Mouse (Mus musculus): Measurements from ENCODE around the gene Tnpo1. TPM values are rescaled to one million over a fixed set of nuclear protein-coding genes. Genes with fewer than 3 reads are reported as not detected.

Tnpo1 gene
- polyA plus RNA-seq, 1 experiment from 2014 or later: 62.1 TPM

- no peak for ATAC-seq (ENCODE audit: borderline replicate concordance, extremely low read depth, low FRiP score, low TSS enrichment)
- no peak overlapping the region for H3K27ac ChIP-seq
- H3K9ac ChIP-seq: no peak overlapping the region
- no peak overlapping the region for H3K4me3 ChIP-seq
- H3K4me1 ChIP-seq: peaks cover 3% of the 10 kb centered on the region; the same call in 1 of the 2 replicates
- no peaks in the 10 kb centered on the region for H3K27me3 ChIP-seq
- no peaks in the 10 kb centered on the region for H3K9me3 ChIP-seq
- H3K36me3 ChIP-seq: no peaks in the 10 kb centered on the region
- no peak overlapping the region for H3K4me2 ChIP-seq
- 71% methylated on average over 7 of the region's 7 CpGs for WGBS
These were observed 25.8 kb upstream of the Tnpo1 start for GRCm38 (mm10) chr13:98951951-98952350.

- WGBS: 49% methylated on average over 4 of the region's 4 CpGs
- Histone ChIP-seq H3K4me1 (no peaks in the 10 kb centered on the region), H3K4me2 (no peak overlapping the region), H3K27ac (no peak overlapping the region), H3K9ac (no peak overlapping the region), H3K36me3 (no peaks in the 10 kb centered on the region), H3K27me3 (no peaks in the 10 kb centered on the region), H3K4me3 (no peak overlapping the region), H3K9me3 (no peaks in the 10 kb centered on the region)
- no peak for ATAC-seq (ENCODE audit: borderline replicate concordance, extremely low read depth, low FRiP score, low TSS enrichment)
These were observed 22.0 kb upstream of the Tnpo1 start for GRCm38 (mm10) chr13:98948146-98948545.

- 83% methylated on average over 7 of the region's 7 CpGs for WGBS
- no peak for ATAC-seq (ENCODE audit: borderline replicate concordance, extremely low read depth, low FRiP score, low TSS enrichment)
These were observed 20.2 kb upstream of the Tnpo1 start for GRCm38 (mm10) chr13:98946434-98946833.

DNA sequence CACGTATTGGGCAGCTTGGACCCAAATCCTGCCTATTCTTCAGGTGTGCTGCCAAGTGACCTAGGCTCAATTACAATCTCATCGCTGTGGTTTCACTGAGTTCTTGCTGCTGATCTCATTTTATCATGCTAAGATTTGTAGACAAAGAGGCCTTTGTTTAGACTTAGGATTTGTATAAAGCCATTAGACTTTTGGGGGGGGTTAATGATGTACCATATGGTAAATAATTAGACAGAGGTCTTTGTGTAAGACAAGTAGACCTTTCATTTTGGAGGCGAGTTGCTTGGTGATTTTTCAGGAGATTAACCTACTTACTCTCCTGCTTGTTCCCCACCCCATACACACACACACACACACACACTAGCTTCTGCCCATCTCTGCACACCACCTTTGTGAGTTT lies 19.7 kb upstream of the Tnpo1 start:
- Histone ChIP-seq H3K9ac (no peak overlapping the region), H3K4me2 (no peak overlapping the region), H3K4me3 (no peak overlapping the region), H3K4me1 (peaks cover 5% of the 10 kb centered on the region; the same call in 1 of the 2 replicates), H3K9me3 (no peaks in the 10 kb centered on the region), H3K27ac (no peak overlapping the region), H3K27me3 (no peaks in the 10 kb centered on the region), H3K36me3 (no peaks in the 10 kb centered on the region)
- ATAC-seq (ENCODE audit: borderline replicate concordance, extremely low read depth, low FRiP score, low TSS enrichment): no peak
- WGBS: 42% methylated on average over 3 of the region's 3 CpGs

More at GRCm38 (mm10) chr13:98946434-98946833, 20.2 kb upstream of the Tnpo1 start:
- Histone ChIP-seq H3K9ac (no peak overlapping the region), H3K4me2 (no peak overlapping the region), H3K27me3 (no peaks in the 10 kb centered on the region), H3K9me3 (no peaks in the 10 kb centered on the region), H3K27ac (no peak overlapping the region), H3K4me1 (peaks cover 5% of the 10 kb centered on the region; the same call in 1 of the 2 replicates), H3K4me3 (no peak overlapping the region), H3K36me3 (no peaks in the 10 kb centered on the region)

- Histone ChIP-seq H3K27me3 (no peaks in the 10 kb centered on the region), H3K4me3 (no peak overlapping the region), H3K9ac (no peak overlapping the region), H3K4me1 (peaks cover 5% of the 10 kb centered on the region; the same call in 1 of the 2 replicates), H3K36me3 (no peaks in the 10 kb centered on the region), H3K4me2 (no peak overlapping the region), H3K27ac (no peak overlapping the region), H3K9me3 (no peaks in the 10 kb centered on the region)
- 69% methylated on average over 4 of the region's 4 CpGs for WGBS
- ATAC-seq (ENCODE audit: borderline replicate concordance, extremely low read depth, low FRiP score, low TSS enrichment): no peak
These were observed 19.2 kb upstream of the Tnpo1 start for GRCm38 (mm10) chr13:98945381-98945780.

DNA sequence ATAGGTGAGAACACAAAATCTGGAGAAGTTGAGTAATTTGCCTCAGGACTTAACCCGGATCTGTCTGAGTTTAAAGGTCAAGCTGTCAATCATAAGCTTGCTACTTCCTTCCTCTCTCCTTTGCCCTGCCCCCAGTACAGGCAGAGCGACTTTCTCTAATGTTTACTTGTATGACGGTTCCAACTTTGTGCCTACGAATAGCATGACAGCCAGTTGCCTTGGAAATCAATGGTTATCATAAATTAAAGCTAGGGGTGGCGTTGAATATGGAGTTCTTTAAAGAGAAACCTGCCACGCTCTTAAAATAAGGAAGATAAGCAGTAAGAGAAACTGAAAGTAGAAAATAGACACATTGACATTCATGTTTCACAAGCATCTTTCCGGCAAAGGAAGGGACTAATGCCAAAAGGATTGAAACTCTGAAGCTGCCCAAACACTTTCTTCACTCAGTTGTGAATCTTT lies 18.5 kb upstream of the Tnpo1 start:
- no peak for ATAC-seq (ENCODE audit: borderline replicate concordance, extremely low read depth, low FRiP score, low TSS enrichment)
- Histone ChIP-seq H3K27ac (no peak overlapping the region), H3K36me3 (no peaks in the 10 kb centered on the region), H3K4me1 (peaks cover 5% of the 10 kb centered on the region; the same call in 1 of the 2 replicates), H3K4me3 (no peak overlapping the region), H3K4me2 (0 out of 2 replicates have a peak overlapping the region, but pooled peaks have one; percentile 12), H3K9ac (no peak overlapping the region), H3K27me3 (no peaks in the 10 kb centered on the region), H3K9me3 (no peaks in the 10 kb centered on the region)
- WGBS: 38% methylated on average over 7 of the region's 7 CpGs

- WGBS: 35% methylated on average over 6 of the region's 6 CpGs
- Histone ChIP-seq H3K27ac (no peak overlapping the region), H3K4me1 (peaks cover 5% of the 10 kb centered on the region; the same call in 1 of the 2 replicates), H3K27me3 (no peaks in the 10 kb centered on the region), H3K9ac (no peak overlapping the region), H3K36me3 (no peaks in the 10 kb centered on the region), H3K4me2 (no peak overlapping the region), H3K9me3 (no peaks in the 10 kb centered on the region), H3K4me3 (no peak overlapping the region)
- no peak for ATAC-seq (ENCODE audit: borderline replicate concordance, extremely low read depth, low FRiP score, low TSS enrichment)
These were observed 16.2 kb upstream of the Tnpo1 start for GRCm38 (mm10) chr13:98942360-98942759.

GRCm38 (mm10) chr13:98941829-98942343 lies 15.7 kb upstream of the Tnpo1 start:
- ATAC-seq (ENCODE audit: borderline replicate concordance, extremely low read depth, low FRiP score, low TSS enrichment): no peak
- H3K27me3 ChIP-seq: no peaks in the 10 kb centered on the region
- no peaks in the 10 kb centered on the region for H3K36me3 ChIP-seq
- no peak overlapping the region for H3K27ac ChIP-seq
- H3K4me2 ChIP-seq: no peak overlapping the region
- no peak overlapping the region for H3K9ac ChIP-seq
- peaks cover 5% of the 10 kb centered on the region; the same call in 1 of the 2 replicates for H3K4me1 ChIP-seq
- 61% methylated on average over 7 of the region's 7 CpGs for WGBS
- no peaks in the 10 kb centered on the region for H3K9me3 ChIP-seq
- H3K4me3 ChIP-seq: no peak overlapping the region

DNA sequence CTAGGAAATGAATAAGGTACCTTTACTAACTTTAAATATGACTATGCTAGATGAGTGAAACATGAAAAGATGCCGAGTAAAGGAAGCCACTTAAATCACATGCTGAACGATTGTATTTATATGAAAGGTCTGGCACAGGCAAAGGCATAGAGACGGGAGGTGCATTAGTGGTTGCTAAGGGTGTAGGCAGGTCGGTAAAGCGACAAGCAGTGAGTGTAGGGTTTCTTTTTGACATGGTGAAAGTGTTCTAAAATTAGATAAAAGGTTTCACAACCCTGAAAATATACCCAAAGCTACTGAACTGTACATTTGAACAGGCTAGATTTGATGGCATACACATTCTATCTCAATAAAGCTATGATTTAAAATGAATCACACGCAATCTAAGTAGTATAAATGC lies 10.9 kb upstream of the Tnpo1 start:
- no peak for ATAC-seq (ENCODE audit: borderline replicate concordance, extremely low read depth, low FRiP score, low TSS enrichment)
- Histone ChIP-seq H3K9ac (no peak overlapping the region), H3K36me3 (no peaks in the 10 kb centered on the region), H3K4me1 (no peaks in the 10 kb centered on the region), H3K9me3 (no peaks in the 10 kb centered on the region), H3K4me3 (no peak overlapping the region), H3K4me2 (no peak overlapping the region), H3K27me3 (no peaks in the 10 kb centered on the region), H3K27ac (no peak overlapping the region)
- 68% methylated on average over 6 of the region's 6 CpGs for WGBS

DNA sequence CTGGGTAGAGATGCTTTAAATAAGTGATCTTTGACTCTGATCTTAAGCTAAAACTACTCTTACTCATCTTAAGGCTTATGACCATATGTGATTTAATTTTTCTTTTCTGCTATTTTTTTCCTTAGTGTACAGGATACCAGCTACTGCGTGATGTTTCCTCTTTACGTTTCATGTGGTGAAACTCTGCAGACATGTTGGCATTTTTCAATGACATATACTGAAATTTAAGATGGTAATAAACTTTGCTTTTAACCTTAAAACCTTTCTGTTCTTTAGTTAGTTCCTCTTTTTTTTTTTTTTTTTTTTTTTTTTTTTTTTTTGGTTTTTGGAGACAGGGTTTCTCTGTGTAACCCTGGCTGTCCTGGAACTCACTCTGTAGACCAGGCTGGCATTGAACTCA lies 2.7 kb upstream of the Tnpo1 start:
- no peaks in the 10 kb centered on the region for H3K36me3 ChIP-seq
- H3K4me2 ChIP-seq: no peak overlapping the region
- no peaks in the 10 kb centered on the region for H3K9me3 ChIP-seq
- no peak overlapping the region for H3K27ac ChIP-seq
- H3K27me3 ChIP-seq: no peaks in the 10 kb centered on the region
- no peak overlapping the region for H3K9ac ChIP-seq
- ATAC-seq (ENCODE audit: borderline replicate concordance, extremely low read depth, low FRiP score, low TSS enrichment): no peak
- H3K4me3 ChIP-seq: no peak overlapping the region
- peaks cover 10% of the 10 kb centered on the region for H3K4me1 ChIP-seq
- WGBS: 98% methylated on average over 2 of the region's 2 CpGs

GRCm38 (mm10) chr13:98926958-98927242 lies 716 bp upstream of the Tnpo1 start:
- peaks cover 12% of the 10 kb centered on the region for H3K4me1 ChIP-seq
- no peaks in the 10 kb centered on the region for H3K27me3 ChIP-seq
- H3K9ac ChIP-seq: peak overlapping the region; percentile 100
- H3K9me3 ChIP-seq: no peaks in the 10 kb centered on the region
- WGBS: 66% methylated on average over 3 of the region's 3 CpGs
- no peak for ATAC-seq (ENCODE audit: borderline replicate concordance, extremely low read depth, low FRiP score, low TSS enrichment)
- H3K4me2 ChIP-seq: peak overlapping the region; percentile 67
- H3K4me3 ChIP-seq: peak overlapping the region; percentile 97
- peak overlapping the region; percentile 97 for H3K27ac ChIP-seq
- peaks cover 7% of the 10 kb centered on the region; the same call in 1 of the 2 replicates for H3K36me3 ChIP-seq

GRCm38 (mm10) chr13:98925486-98926212 lies 535 bp downstream of the Tnpo1 start:
- H3K9ac ChIP-seq: peak overlapping the region; percentile 100
- H3K4me1 ChIP-seq: peaks cover 16% of the 10 kb centered on the region
- WGBS: under 1% methylated on average over 62 of the region's 66 CpGs
- peak overlapping the region; percentile 97 for H3K27ac ChIP-seq
- H3K36me3 ChIP-seq: peaks cover 13% of the 10 kb centered on the region; the same call in 1 of the 2 replicates
- peak overlapping the region; percentile 80 for H3K4me2 ChIP-seq
- peak; percentile 3 for ATAC-seq (ENCODE audit: borderline replicate concordance, extremely low read depth, low FRiP score, low TSS enrichment)
- peak overlapping the region; percentile 97 for H3K4me3 ChIP-seq
- no peaks in the 10 kb centered on the region for H3K27me3 ChIP-seq
- H3K9me3 ChIP-seq: no peaks in the 10 kb centered on the region
